Mouse (Mus musculus): ENCODE data around the gene Veph1. TPM values are rescaled to one million over a fixed set of nuclear protein-coding genes. Genes with fewer than 3 reads are reported as not detected.

The Veph1 gene
- polyA plus RNA-seq, 1 experiment from 2014 or later: not detected

GRCm38 (mm10) chr3:66033346-66033745, 263.3 kb downstream of the Veph1 start:
- no peak for DNase-seq (ENCODE audit: low spot score)

DNA sequence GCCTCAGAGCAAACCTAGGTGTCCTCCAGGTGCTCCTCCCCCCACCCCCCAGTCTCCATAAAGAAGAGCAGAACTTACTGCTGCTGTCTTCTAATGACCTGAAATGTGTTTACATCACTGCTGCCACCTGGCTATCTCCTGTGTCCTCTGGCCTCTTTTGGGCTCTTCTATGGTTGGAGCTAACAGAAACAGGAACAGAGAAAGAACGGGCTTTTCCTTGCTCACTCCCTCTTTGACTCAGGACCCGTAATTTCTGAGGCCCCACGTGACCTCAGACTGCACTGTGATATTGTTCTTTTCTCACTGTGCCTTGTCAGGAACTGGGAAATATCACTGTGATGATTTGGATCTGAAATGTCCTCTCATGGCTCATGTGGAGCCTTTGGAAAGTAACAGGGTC, 271.2 kb downstream of the Veph1 start:
- no peak for DNase-seq (ENCODE audit: low spot score)

GRCm38 (mm10) chr3:66024220-66024792, 272.3 kb downstream of the Veph1 start:
- DNase-seq (ENCODE audit: low spot score): no peak

DNA sequence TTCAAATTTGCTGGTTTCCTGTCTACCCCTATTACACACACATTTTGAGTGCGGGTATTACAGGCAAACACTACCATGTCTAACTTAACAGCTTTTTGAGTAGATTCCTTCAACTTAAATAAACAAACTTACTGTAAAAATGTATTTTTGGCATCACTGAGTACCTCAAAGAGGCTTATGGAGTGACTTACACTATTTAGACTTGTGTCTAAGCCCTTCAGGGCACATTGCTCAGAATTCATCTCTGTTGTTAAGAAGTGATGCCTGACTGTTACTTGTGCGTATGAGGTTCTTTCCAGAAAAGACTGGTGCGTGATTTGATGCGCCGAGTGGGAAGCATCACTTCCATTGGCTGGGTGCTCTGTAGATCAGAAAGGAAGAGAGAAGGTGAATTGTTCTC, 277.5 kb downstream of the Veph1 start:
- no peak for DNase-seq (ENCODE audit: low spot score)

- DNase-seq (ENCODE audit: low spot score): no peak
These were observed 288.8 kb downstream of the Veph1 start for GRCm38 (mm10) chr3:66007632-66008401.

- no peak for DNase-seq (ENCODE audit: low spot score)
These were observed 291.6 kb downstream of the Veph1 start for GRCm38 (mm10) chr3:66004989-66005388.

DNA sequence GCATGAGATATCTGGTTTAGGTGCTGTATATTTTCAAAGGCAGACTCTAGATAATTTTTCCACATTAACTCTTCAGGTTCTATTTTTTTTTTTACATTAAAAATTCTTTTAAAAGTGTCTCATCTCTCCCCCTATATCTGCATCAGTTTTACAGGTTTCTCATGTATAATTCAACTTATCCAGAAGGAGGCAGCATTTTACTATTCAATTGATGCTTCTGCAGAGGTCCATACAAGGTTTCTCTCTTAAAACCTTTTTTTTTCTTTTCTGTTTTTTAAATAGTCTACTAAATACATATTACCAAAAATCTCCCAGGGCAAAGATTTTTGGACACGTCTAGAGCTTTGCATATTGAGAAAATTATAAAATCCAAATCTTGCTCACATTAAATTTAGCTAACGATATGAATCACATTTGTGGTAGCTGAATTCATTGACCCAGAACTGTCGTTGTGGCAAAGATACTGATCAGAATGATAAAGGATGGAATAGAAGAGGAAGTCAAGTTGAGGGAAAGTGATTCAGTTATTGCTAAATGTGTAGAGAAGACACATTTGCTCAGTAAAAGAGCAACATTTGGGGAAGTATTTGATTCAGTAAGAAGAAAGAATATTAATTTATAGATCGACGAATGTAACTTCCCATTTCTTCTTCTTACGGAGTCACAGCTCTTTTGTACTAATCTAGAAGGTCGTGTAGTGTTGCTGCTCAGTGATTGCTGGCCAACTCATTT, 292.3 kb downstream of the Veph1 start:
- no peak for DNase-seq (ENCODE audit: low spot score)

Other genes starting within 250 kb of the Veph1 start
- 0.16 and 0.23 TPM in 2 replicates for gene Ptx3, start 76.9 kb downstream of the Veph1 start, polyA plus RNA-seq (2015; fragmentation: Nextera tagmentation; extraction: Ambion mirVana)

Measured in thymus, postnatal 0 days (tissue).